Mouse (Mus musculus) CH12.LX (cell line): Measurements from ENCODE around the gene Raet1d. TPM values are rescaled to one million over a fixed set of nuclear protein-coding genes. Genes with fewer than 3 reads are reported as not detected.
"Not testable (repeated sequence)": the region's sequence is repeated elsewhere in the genome, so short reads cannot be mapped to it uniquely, and the experiment has no call there.

Experiments used
- DNase-seq: peaks from one replicate; pipeline ENCODE4 v3.0.0-alpha.2; 2013; ENCODE audit errors: extremely low read depth
- H3K27ac ChIP-seq: 2 replicates; pipeline ENCODE4 v1.5.1; 2012; ENCODE audit warnings: low read depth, mild to moderate bottlenecking, control low read depth, moderate library complexity; ENCODE audit not compliant: insufficient read depth
- H3K27me3 ChIP-seq: replicated peaks from 2 replicates; pipeline ENCODE3; 2012; ENCODE audit warnings: inconsistent platforms
- H3K36me3 ChIP-seq, 2 experiments: replicated peaks in 1 of 2; 2 replicates each; pipeline versions ENCODE3 to v1.6.1; 2012; ENCODE audit warnings: inconsistent platforms in 1 of 2, low read length in 1 of 2, mild to moderate bottlenecking in 1 of 2, mixed read lengths in 1 of 2, moderate library complexity in 1 of 2; ENCODE audit not compliant: control insufficient read depth in 1 of 2, insufficient read depth in 1 of 2
- H3K4me1 ChIP-seq, 2 experiments: 2 replicates each; pipeline ENCODE4 v1.6.1; 2012; ENCODE audit warnings: inconsistent platforms in 1 of 2, moderate library complexity in 1 of 2; ENCODE audit not compliant: insufficient read depth in 2 of 2, control insufficient read depth in 1 of 2
- H3K4me2 ChIP-seq: 2 replicates; pipeline ENCODE4 v1.6.1; 2012; ENCODE audit warnings: low read depth, mild to moderate bottlenecking, control low read depth; ENCODE audit not compliant: poor library complexity, insufficient read depth, severe bottlenecking
- H3K4me3 ChIP-seq, 3 experiments: fragments of 150-350 bp in 1 of 3; sonication (generic) in 1 of 3; replicated peaks in 1 of 3; 2 replicates each; pipeline versions ENCODE3 to v1.5.1; 2011 to 2012; ENCODE audit warnings: low read depth in 2 of 3, low read length in 2 of 3, mild to moderate bottlenecking in 2 of 3, moderate library complexity in 2 of 3, control low read depth in 1 of 3, improper control_type of control experiment in 1 of 3, inconsistent platforms in 1 of 3, mixed read lengths in 1 of 3; ENCODE audit not compliant: poor library complexity in 1 of 3
- H3K79me2 ChIP-seq: replicated peaks from 2 replicates; pipeline ENCODE4 v1.6.1; 2012; ENCODE audit warnings: mild to moderate bottlenecking, moderate library complexity; ENCODE audit not compliant: control insufficient read depth, poor library complexity, insufficient read depth, severe bottlenecking; ENCODE audit errors: extremely low read depth
- H3K9ac ChIP-seq: 2 replicates; pipeline ENCODE4 v1.6.1; 2012; ENCODE audit warnings: low read depth, mild to moderate bottlenecking, control low read depth, moderate library complexity; ENCODE audit not compliant: insufficient read depth
- H3K9me3 ChIP-seq: replicated peaks from 2 replicates; pipeline ENCODE3; 2012; ENCODE audit warnings: low read length, inconsistent platforms, mixed read lengths
- CTCF ChIP-seq, 2 experiments: IDR thresholded peaks in 1 of 2; conservative IDR thresholded peaks in 1 of 2; 2 replicates each; pipeline ENCODE4 v1.5.1; 2011 to 2012; ENCODE audit warnings: low read depth in 2 of 2, low read length in 2 of 2, improper control_type of control experiment in 1 of 2, inconsistent platforms in 1 of 2, mild to moderate bottlenecking in 1 of 2, moderate library complexity in 1 of 2
- ETS1 ChIP-seq: conservative IDR thresholded peaks from 2 replicates; pipeline ENCODE4 v1.6.1; 2012; ENCODE audit warnings: low read depth, mild to moderate bottlenecking, inconsistent platforms, low read length, improper control_type of control experiment, moderate library complexity
- RAD21 ChIP-seq: IDR thresholded peaks from 2 replicates; pipeline ENCODE4 v1.6.1; 2011; ENCODE audit warnings: low read depth, mild to moderate bottlenecking, low read length, improper control_type of control experiment, moderate library complexity
- SMC3 ChIP-seq: IDR thresholded peaks from 2 replicates; pipeline ENCODE4 v1.6.1; 2011; ENCODE audit warnings: low read depth, low read length, improper control_type of control experiment
- dilution Hi-C: fragments of 300-500 bp; cut with MboI; formaldehyde crosslinking; loops from 2 replicates; pipeline ENCODE4 v1.14.3; 2020; ENCODE audit warnings: low sequenced_read_pairs; ENCODE audit not compliant: extremely low pct_unique_long_range_greater_than_20kb, extremely low pct_ligation_motif_present
- in situ Hi-C: fragments of 300-500 bp; cut with MboI; formaldehyde crosslinking; loops from 3 replicates; pipeline ENCODE4 v1.14.3; 2019; ENCODE audit warnings: low sequenced_read_pairs, low pct_ligation_motif_present, low pct_unique_long_range_greater_than_20kb, mixed read lengths
- polyA plus RNA-seq: library from polyadenylated mRNA; unstranded; fragments of >175 nt; gene quantifications from 2 replicates; pipeline ENCODE4 v1.2.1, GENCODE M21; 2012; ENCODE audit warnings: low read depth; ENCODE audit not compliant: insufficient read length
- total RNA-seq, 2 experiments: library from RNA; depleted of rRNA; stranded (reverse); fragments of 300-350 nt in 1 of 2; fragments of >200 nt in 1 of 2; gene quantifications; 2 replicates each; pipeline ENCODE4 v1.2.3; 2012 to 2014

Gene Raet1d
- total and polyA plus RNA-seq, 3 experiments, result 3.3 to 17.5 (median 15.3) TPM

DNA sequence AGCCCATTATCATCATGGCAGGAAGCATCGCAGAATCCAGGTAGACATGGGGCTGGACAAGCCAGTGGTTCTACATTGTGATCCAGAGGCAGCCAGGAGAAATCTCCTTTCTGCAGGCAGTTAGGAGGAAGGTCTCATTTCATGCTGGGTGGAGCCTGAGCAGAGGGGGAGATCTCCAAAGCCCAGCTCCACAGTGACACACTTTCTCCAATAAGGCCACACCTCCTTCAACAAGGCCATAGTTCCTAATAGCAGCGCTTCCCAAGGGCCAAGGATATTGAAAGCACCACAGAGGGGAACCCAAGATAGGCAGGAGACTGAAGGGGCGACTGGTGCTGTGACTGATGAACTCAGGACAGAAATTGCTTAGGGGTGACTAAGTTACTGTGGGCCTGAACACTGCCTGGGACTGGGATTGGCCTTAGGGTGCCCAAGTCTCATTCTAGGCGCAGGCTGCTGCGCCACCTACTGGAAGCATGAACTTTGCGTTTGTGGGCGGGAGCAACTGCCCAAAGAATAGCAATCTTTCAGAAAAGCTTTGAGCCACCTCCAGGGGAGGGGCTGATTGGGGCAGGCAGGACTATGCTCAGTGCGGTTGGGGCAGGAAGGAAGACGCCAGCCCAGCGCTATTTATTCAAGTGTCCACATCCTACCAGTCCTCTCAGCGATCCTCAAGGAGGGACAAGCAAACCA is 42.0 kb downstream of the Raet1d start:
- H3K4me2 ChIP-seq, H3K27me3 ChIP-seq, dilution Hi-C loops, in situ Hi-C loops, H3K4me1 ChIP-seq, H3K4me3 ChIP-seq, H3K9ac ChIP-seq, H3K79me2 ChIP-seq, H3K36me3 ChIP-seq, H3K27ac ChIP-seq, H3K9me3 ChIP-seq: not testable (repeated sequence)
- TF ChIP-seq SMC3, result peak; percentile 56
- peak; percentile 60 for TF ChIP-seq RAD21
- TF ChIP-seq CTCF (conservative IDR thresholded peaks at IDR 0.05 in 1 of 2, IDR thresholded peaks at IDR 0.05 in 1 of 2; ENCODE audit: low read depth in 2 of 2, low read length in 2 of 2), result peak in 1 of 2 experiments; percentile 62; a peak in 2 of 4 replicates
- peak; percentile 66 for DNase-seq

- in situ Hi-C loops, H3K4me2 ChIP-seq, H3K4me1 ChIP-seq, H3K27ac ChIP-seq, H3K9ac ChIP-seq, H3K79me2 ChIP-seq, dilution Hi-C loops, H3K9me3 ChIP-seq, H3K4me3 ChIP-seq, H3K27me3 ChIP-seq, H3K36me3 ChIP-seq: not testable (repeated sequence)
- peak; percentile 78 for DNase-seq
- TF ChIP-seq ETS1, result 0 out of 2 replicates have a peak, but pooled peaks have one; percentile 18
Measured at GRCm38 (mm10) chr10:22413702-22414494, 53.5 kb downstream of the Raet1d start.

Other genes starting within 250 kb of the Raet1d start
- 6.8 and 7.5 TPM in 2 replicates for gene E030030I06Rik, start 211.3 kb upstream of the Raet1d start, total RNA-seq (2012; rRNA removed)
- gene E030030I06Rik, start 211.3 kb upstream of the Raet1d start, total RNA-seq (2014; rRNA removed), result 1.4 and 3.5 TPM in 2 replicates
- 4.2 and 5.9 TPM in 2 replicates for gene E030030I06Rik, start 211.3 kb upstream of the Raet1d start, polyA plus RNA-seq
- 0.13 and 0.64 TPM in 2 replicates for gene Raet1e, start 202.0 kb upstream of the Raet1d start, total RNA-seq (2012; rRNA removed)
- 0.62 and 0.85 TPM in 2 replicates for gene Raet1e, start 202.0 kb upstream of the Raet1d start, total RNA-seq (2014; rRNA removed)
- gene Raet1e, start 202.0 kb upstream of the Raet1d start, polyA plus RNA-seq, result 1.2 TPM in 2 replicates
- gene H60b, start 202.0 kb upstream of the Raet1d start, total RNA-seq (2012; rRNA removed), result not detected in 2 replicates
- not detected in 2 replicates for gene H60b, start 202.0 kb upstream of the Raet1d start, total RNA-seq (2014; rRNA removed)
- 0.25 TPM in 1 of 2 replicates, not detected in the other for gene H60b, start 202.0 kb upstream of the Raet1d start, polyA plus RNA-seq